Mouse (Mus musculus): ENCODE results near the gene Sgms1. TPM values are rescaled to one million over a fixed set of nuclear protein-coding genes. Genes with fewer than 3 reads are reported as not detected.
A peak's percentile ranks its signal among the peaks of the same experiment; 100 is the strongest.

The Sgms1 gene
- polyA plus RNA-seq, 1 experiment from 2014 or later = 50.8 TPM

DNA sequence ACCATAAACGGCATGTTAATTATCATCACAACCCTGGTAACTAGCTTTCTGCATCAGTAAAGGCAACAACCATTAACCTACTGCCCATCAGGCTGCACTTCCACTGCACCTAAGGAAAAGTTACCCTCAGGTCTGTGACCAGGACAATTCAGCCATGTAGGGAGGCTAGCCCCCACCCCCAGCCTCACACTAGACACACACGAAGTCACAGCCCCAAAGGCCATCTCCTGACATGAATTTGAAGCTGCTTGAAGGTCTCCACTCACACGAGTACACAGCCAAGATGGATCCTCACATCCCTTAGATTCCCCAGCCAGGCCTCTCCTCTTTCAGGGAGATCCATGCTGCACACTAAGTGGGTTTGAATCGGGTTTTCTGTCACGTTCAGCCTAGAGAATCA is 42.0 kb downstream of the Sgms1 start:
- H3K27me3 ChIP-seq (ENCODE audit: control insufficient read depth, insufficient read depth, low read length) = no peaks in the 10 kb centered on the region
- no peaks in the 10 kb centered on the region for H3K36me3 ChIP-seq (ENCODE audit: control insufficient read depth, insufficient read depth, low read length)
- H3K9me3 ChIP-seq (ENCODE audit: control insufficient read depth, low read length) = no peaks in the 10 kb centered on the region
- H3K4me1 ChIP-seq (ENCODE audit: control insufficient read depth, insufficient read depth, low read length) = peaks cover 53% of the 10 kb centered on the region
- no peak overlapping the region for H3K9ac ChIP-seq (ENCODE audit: low read depth, low read length)
- WGBS = 76% methylated on average over 5 of the region's 5 CpGs
- peak overlapping the region; percentile 82; the same call in 1 of the 2 replicates for H3K27ac ChIP-seq (ENCODE audit: low read depth, low read length)
- H3K4me2 ChIP-seq (replicated peaks; ENCODE audit: low read depth, low read length) = no peak overlapping the region
- no peak overlapping the region for H3K4me3 ChIP-seq (ENCODE audit: low read length)
- no peak for ATAC-seq (ENCODE audit: low FRiP score, low TSS enrichment)

DNA sequence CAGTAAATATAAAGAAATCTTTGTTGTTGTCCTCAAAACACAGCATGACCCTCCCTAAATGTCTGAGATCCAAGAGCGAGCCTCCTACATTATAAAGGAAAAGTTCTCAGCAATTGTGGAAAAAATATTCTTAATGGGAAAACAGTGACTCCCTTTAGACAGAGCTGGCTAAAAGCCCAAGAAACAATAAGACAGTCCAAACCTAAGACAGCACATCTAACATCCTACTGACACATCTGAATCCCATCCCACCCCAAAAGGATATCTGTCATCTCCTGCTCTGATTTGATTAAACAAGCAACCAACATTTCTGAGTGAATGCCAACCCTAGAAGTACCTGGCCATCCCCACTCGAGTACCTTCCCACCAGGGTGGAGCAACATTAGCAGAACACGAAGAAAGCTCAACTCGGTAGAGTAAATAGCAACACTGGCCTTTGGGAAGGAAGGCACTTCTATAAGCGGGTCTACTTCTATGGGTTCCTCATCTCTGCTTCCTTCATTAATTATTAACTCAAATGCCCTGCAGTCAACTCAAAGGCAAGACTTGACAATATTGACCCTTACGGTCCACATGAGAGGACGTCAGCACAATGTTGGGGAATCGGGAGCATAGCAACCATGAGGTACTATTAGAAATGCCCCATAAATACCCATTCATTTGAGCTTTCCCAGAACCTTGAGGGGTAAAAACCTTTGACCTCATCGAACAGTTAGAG is 42.7 kb downstream of the Sgms1 start:
- no peak overlapping the region for H3K4me3 ChIP-seq (ENCODE audit: low read length)
- no peaks in the 10 kb centered on the region for H3K36me3 ChIP-seq (ENCODE audit: control insufficient read depth, insufficient read depth, low read length)
- H3K4me2 ChIP-seq (replicated peaks; ENCODE audit: low read depth, low read length) = 0 out of 2 replicates have a peak overlapping the region, but pooled peaks have one; percentile 9
- H3K9ac ChIP-seq (ENCODE audit: low read depth, low read length) = no peak overlapping the region
- no peaks in the 10 kb centered on the region for H3K27me3 ChIP-seq (ENCODE audit: control insufficient read depth, insufficient read depth, low read length)
- peak overlapping the region; percentile 82 for H3K27ac ChIP-seq (ENCODE audit: low read depth, low read length)
- H3K9me3 ChIP-seq (ENCODE audit: control insufficient read depth, low read length) = no peaks in the 10 kb centered on the region
- WGBS = 68% methylated on average over 9 of the region's 9 CpGs
- no peak for ATAC-seq (ENCODE audit: low FRiP score, low TSS enrichment)
- peaks cover 53% of the 10 kb centered on the region for H3K4me1 ChIP-seq (ENCODE audit: control insufficient read depth, insufficient read depth, low read length)

DNA sequence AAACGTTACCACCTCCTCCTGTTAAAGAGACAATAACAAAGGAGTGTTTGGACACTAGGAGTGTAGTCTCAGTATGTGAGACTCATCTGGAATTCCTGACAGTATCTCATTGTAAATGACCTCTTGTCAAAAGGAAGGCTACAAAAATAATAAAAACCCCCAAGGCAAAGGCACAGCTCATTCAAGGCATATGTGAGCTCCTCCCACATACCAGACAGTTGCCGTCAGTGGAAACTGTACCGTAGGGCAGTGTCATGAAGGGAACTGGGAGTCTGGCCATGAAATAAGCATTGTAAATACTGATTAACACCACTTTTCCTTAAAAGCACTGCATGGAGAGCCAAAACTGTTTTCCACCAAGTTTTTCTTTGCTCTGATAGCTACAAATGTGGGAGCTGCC is 43.3 kb downstream of the Sgms1 start:
- peak; percentile 70; the same call in 1 of the 2 replicates for ATAC-seq (ENCODE audit: low FRiP score, low TSS enrichment)

DNA sequence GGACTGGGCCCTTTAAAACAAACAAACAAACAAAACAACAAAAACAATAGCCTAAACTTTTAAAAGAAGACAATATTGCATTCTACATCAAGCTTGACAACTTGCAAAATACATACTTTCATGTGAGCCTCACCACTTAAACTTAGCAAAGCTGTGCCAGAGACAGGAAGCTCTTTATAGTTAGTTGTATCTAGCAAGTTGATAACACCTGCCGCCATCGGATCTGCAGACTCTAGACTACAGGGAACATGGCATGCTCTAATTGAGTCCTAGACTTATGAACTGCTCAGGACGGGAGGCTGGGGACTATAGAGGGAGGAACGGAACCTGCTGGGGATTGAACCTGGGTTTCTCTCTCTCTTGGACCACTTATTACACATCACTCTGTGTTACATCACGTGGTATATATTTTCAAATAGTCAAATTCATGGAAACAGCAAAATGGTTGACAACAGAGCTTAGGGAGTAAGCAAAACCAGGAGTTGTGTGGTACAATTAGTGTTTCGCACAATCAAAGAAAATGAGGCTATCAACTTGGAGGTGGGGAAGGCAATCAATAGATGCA is 44.3 kb downstream of the Sgms1 start:
- peaks cover 51% of the 10 kb centered on the region for H3K4me1 ChIP-seq (ENCODE audit: control insufficient read depth, insufficient read depth, low read length)

More for the DNA sequence above, 43.3 kb downstream of the Sgms1 start:
- Histone ChIP-seq H3K4me2 (replicated peaks; ENCODE audit: low read depth, low read length) (no peak overlapping the region), H3K9ac (ENCODE audit: low read depth, low read length) (no peak overlapping the region), H3K4me1 (ENCODE audit: control insufficient read depth, insufficient read depth, low read length) (peaks cover 53% of the 10 kb centered on the region), H3K27ac (ENCODE audit: low read depth, low read length) (peak overlapping the region; percentile 82), H3K9me3 (ENCODE audit: control insufficient read depth, low read length) (no peaks in the 10 kb centered on the region), H3K27me3 (ENCODE audit: control insufficient read depth, insufficient read depth, low read length) (no peaks in the 10 kb centered on the region), H3K36me3 (ENCODE audit: control insufficient read depth, insufficient read depth, low read length) (no peaks in the 10 kb centered on the region), H3K4me3 (ENCODE audit: low read length) (no peak overlapping the region)
- 6% methylated on average over 3 of the region's 3 CpGs for WGBS

DNA sequence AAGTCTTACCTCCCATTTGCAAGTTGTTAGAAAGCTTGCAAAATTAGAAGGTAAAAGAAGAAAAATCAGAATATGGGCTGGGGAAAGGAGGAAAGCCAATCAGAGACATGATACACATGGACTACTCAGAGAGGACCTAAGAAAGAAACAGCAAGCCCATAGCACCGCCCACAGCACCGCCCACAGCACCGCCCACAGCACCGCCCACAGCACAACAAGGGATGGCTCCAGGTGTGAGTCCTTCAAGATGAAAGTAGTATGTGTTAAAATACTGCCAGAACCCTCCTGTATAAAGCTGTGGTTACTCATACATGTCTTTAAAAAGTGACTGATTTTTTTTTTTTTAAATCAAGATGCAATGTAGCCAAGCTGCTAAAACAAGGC is 44.8 kb downstream of the Sgms1 start:
- 23% methylated on average over 4 of the region's 4 CpGs for WGBS
- Histone ChIP-seq H3K36me3 (ENCODE audit: control insufficient read depth, insufficient read depth, low read length) (no peaks in the 10 kb centered on the region), H3K4me3 (ENCODE audit: low read length) (no peak overlapping the region), H3K4me1 (ENCODE audit: control insufficient read depth, insufficient read depth, low read length) (peaks cover 51% of the 10 kb centered on the region), H3K27ac (ENCODE audit: low read depth, low read length) (0 out of 2 replicates have a peak overlapping the region, but pooled peaks have one; percentile 44), H3K9me3 (ENCODE audit: control insufficient read depth, low read length) (no peaks in the 10 kb centered on the region), H3K27me3 (ENCODE audit: control insufficient read depth, insufficient read depth, low read length) (no peaks in the 10 kb centered on the region), H3K4me2 (replicated peaks; ENCODE audit: low read depth, low read length) (peak overlapping the region; percentile 35; the same call in 1 of the 2 replicates), H3K9ac (ENCODE audit: low read depth, low read length) (no peak overlapping the region)
- no peak for ATAC-seq (ENCODE audit: low FRiP score, low TSS enrichment)

More for the DNA sequence above, 44.3 kb downstream of the Sgms1 start:
- WGBS = 85% methylated on average over 6 of the region's 6 CpGs
- H3K4me2 ChIP-seq (replicated peaks; ENCODE audit: low read depth, low read length) = no peak overlapping the region
- H3K36me3 ChIP-seq (ENCODE audit: control insufficient read depth, insufficient read depth, low read length) = no peaks in the 10 kb centered on the region
- no peak overlapping the region for H3K4me3 ChIP-seq (ENCODE audit: low read length)
- H3K27me3 ChIP-seq (ENCODE audit: control insufficient read depth, insufficient read depth, low read length) = no peaks in the 10 kb centered on the region
- H3K9me3 ChIP-seq (ENCODE audit: control insufficient read depth, low read length) = no peaks in the 10 kb centered on the region
- 0 out of 2 replicates have a peak overlapping the region, but pooled peaks have one; percentile 82 for H3K27ac ChIP-seq (ENCODE audit: low read depth, low read length)
- ATAC-seq (ENCODE audit: low FRiP score, low TSS enrichment) = no peak
- no peak overlapping the region for H3K9ac ChIP-seq (ENCODE audit: low read depth, low read length)

DNA sequence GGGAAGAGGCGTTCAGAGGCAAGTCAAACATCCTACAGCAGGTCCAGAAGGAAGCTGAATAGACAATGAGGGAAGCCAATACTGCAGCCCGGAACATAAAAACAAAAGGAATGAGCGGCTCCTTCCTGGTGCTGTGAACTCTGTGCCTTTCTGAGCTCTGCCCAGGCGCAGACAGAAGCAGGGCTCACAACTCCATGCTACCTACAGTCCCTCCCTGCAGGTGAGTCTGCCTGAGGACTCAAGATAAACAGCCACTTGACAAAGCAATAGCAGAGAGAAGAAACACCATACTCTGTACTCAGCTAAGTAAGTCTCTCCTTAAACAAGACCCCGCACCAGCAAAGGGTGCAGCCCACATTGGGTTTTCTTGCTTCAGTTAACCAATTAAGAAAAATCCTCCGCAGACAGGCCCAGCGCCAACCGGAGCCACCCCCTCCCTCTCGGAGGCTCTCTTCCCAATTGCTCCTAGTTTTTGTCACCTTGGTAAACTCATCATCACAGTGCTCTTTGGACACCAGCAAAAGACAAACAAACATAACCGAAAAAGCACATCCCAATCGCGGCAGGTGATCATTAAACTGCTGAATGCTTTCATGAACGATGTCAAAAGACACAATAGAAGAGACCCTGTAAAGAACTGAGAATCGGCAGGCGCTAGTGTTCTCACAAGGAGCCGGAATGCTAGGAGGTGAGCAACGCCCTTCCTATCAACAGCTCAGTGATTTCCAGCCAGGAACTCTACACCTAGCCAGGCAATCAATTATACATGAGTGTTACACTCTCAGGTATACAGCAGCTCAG is 45.4 kb downstream of the Sgms1 start:
- H3K4me3 ChIP-seq (ENCODE audit: low read length) = no peak overlapping the region; the same call in 1 of the 2 replicates
- H3K4me1 ChIP-seq (ENCODE audit: control insufficient read depth, insufficient read depth, low read length) = peaks cover 48% of the 10 kb centered on the region

DNA sequence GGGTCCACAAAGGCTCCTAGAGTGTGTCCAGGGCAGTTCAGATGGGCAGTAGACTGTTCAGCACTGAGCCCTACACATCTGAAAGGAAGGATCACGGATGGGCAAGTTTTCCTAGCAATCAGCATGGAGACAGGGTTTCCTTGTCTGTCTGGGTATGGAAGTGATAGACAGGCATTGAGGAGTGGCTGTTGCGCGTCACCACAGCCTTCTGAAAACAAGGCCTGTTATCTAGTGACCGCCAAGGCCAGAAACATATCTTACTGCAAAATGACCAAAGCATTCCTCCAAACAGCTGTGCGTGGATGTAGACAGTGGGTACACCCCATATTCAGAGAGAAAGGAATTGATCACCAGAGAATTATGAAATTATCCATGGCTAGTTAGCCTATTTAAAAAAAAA is 47.1 kb downstream of the Sgms1 start:
- Histone ChIP-seq H3K4me1 (ENCODE audit: control insufficient read depth, insufficient read depth, low read length) (peaks cover 41% of the 10 kb centered on the region), H3K9me3 (ENCODE audit: control insufficient read depth, low read length) (no peaks in the 10 kb centered on the region), H3K27me3 (ENCODE audit: control insufficient read depth, insufficient read depth, low read length) (no peaks in the 10 kb centered on the region), H3K27ac (ENCODE audit: low read depth, low read length) (no peak overlapping the region), H3K4me2 (replicated peaks; ENCODE audit: low read depth, low read length) (no peak overlapping the region), H3K4me3 (ENCODE audit: low read length) (no peak overlapping the region), H3K36me3 (ENCODE audit: control insufficient read depth, insufficient read depth, low read length) (no peaks in the 10 kb centered on the region), H3K9ac (ENCODE audit: low read depth, low read length) (no peak overlapping the region)
- ATAC-seq (ENCODE audit: low FRiP score, low TSS enrichment) = no peak
- 82% methylated on average over 5 of the region's 5 CpGs for WGBS

More for the DNA sequence above, 45.4 kb downstream of the Sgms1 start:
- no peaks in the 10 kb centered on the region for H3K9me3 ChIP-seq (ENCODE audit: control insufficient read depth, low read length)
- no peak overlapping the region for H3K9ac ChIP-seq (ENCODE audit: low read depth, low read length)
- H3K36me3 ChIP-seq (ENCODE audit: control insufficient read depth, insufficient read depth, low read length) = no peaks in the 10 kb centered on the region
- no peaks in the 10 kb centered on the region for H3K27me3 ChIP-seq (ENCODE audit: control insufficient read depth, insufficient read depth, low read length)
- WGBS = 10% methylated on average over 17 of the region's 17 CpGs
- ATAC-seq (ENCODE audit: low FRiP score, low TSS enrichment) = no peak
- H3K27ac ChIP-seq (ENCODE audit: low read depth, low read length) = peak overlapping the region; percentile 44
- peak overlapping the region; percentile 35 for H3K4me2 ChIP-seq (replicated peaks; ENCODE audit: low read depth, low read length)

DNA sequence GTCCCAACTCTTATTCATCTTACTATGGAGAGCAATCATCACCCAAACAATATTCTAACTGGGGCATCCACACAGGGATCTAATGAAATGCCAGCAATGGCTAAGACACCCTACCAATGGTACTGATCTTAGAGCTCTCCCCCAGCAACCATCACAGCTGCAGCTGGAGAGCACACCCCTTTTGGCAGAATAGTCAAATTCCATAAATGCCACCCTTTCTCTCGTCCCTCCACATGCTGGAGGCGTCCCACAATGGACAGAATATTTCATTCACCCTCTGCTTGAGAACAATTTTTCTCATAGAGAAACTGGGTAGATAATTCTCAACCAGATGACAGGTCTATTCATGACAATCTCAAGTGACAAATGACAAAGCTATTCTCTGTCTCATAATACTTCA is 48.4 kb downstream of the Sgms1 start:
- no peak for ATAC-seq (ENCODE audit: low FRiP score, low TSS enrichment)
- H3K4me1 ChIP-seq (ENCODE audit: control insufficient read depth, insufficient read depth, low read length) = peaks cover 31% of the 10 kb centered on the region
- 57% methylated on average over 2 of the region's 2 CpGs for WGBS
- H3K4me3 ChIP-seq (ENCODE audit: low read length) = no peak overlapping the region
- H3K27me3 ChIP-seq (ENCODE audit: control insufficient read depth, insufficient read depth, low read length) = no peaks in the 10 kb centered on the region
- H3K4me2 ChIP-seq (replicated peaks; ENCODE audit: low read depth, low read length) = no peak overlapping the region
- H3K27ac ChIP-seq (ENCODE audit: low read depth, low read length) = no peak overlapping the region
- H3K36me3 ChIP-seq (ENCODE audit: control insufficient read depth, insufficient read depth, low read length) = no peaks in the 10 kb centered on the region
- no peaks in the 10 kb centered on the region for H3K9me3 ChIP-seq (ENCODE audit: control insufficient read depth, low read length)
- no peak overlapping the region for H3K9ac ChIP-seq (ENCODE audit: low read depth, low read length)
